ENCODE assay signal across 13 mouse cellular contexts in genomic region chr11:52610681-52611165, GRCm38 (mm10).
"Had no signal": no experiment of that assay in that cellular context is flagged by ENCODE, and none has a peak within 500 bp of the region (broad histone marks: within the 10 kb centered on the region; RNA-seq: fewer than 3 reads in every experiment).

No protein-coding gene starts in this region.

- DNase-seq: liver, postnatal 0 days; lung, adult 2 months; lung, postnatal 14 days; lung, postnatal 36 days; right cerebral cortex, postnatal 14 days; thymus, adult 18-20 months had no signal

- H3K27ac ChIP-seq: liver, embryonic 15.5 days; lung, embryonic 15.5 days; macrophage; midbrain, embryonic 13.5 days; midbrain, embryonic 15.5 days; neural tube, embryonic 12.5 days had no signal

- H3K4me1 ChIP-seq: liver, embryonic 15.5 days; lung, embryonic 15.5 days; megakaryocyte, embryonic 14.5 days; midbrain, embryonic 15.5 days; neural tube, embryonic 12.5 days had no signal

- H3K4me3 ChIP-seq: liver, embryonic 15.5 days; lung, embryonic 15.5 days; megakaryocyte, embryonic 14.5 days; midbrain, embryonic 13.5 days; midbrain, embryonic 15.5 days; neural tube, embryonic 12.5 days had no signal

- H3K27me3 ChIP-seq: liver, embryonic 15.5 days; lung, embryonic 15.5 days; midbrain, embryonic 13.5 days; midbrain, embryonic 15.5 days; neural tube, embryonic 12.5 days had no signal

- H3K36me3 ChIP-seq: liver, embryonic 15.5 days; lung, embryonic 15.5 days; midbrain, embryonic 13.5 days; midbrain, embryonic 15.5 days; neural tube, embryonic 12.5 days had no signal
